Mouse (Mus musculus): ENCODE data around the gene Terb2. TPM values are rescaled to one million over a fixed set of nuclear protein-coding genes. Genes with fewer than 3 reads are reported as not detected.
A peak's percentile ranks its signal among the peaks of the same experiment; 100 is the strongest.

Gene Terb2
- polyA plus RNA-seq, 1 experiment from 2014 or later: not detected

DNA sequence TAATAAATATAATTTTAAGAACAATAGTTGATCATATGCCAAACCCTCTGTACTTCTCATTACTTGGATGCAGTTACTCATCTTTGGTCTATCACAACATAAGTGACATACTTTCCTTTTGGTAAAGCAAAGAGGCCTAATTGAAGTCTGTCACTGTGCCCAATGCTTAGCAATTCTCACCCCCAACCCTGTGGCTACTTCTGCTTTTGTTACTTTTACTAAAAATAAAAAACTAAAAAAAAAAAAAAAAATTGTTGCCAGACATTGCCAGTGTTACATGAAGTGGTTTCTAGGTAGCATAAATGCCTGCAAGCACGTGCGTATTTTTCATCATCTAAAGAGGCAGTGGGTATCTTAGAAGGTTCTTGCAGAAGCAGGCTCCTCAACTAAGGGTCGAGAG lies 33.2 kb upstream of the Terb2 start:
- DNase-seq (ENCODE audit: low spot score): no peak
- no peaks in the 10 kb centered on the region for H3K9me3 ChIP-seq (replicated peaks)
- peaks cover 4% of the 10 kb centered on the region; the same call in 1 of the 2 replicates for H3K4me1 ChIP-seq
- 91% methylated on average over 3 of the region's 3 CpGs for WGBS
- H3K27me3 ChIP-seq (ENCODE audit: low read depth, poor library complexity, severe bottlenecking): no peaks in the 10 kb centered on the region
- H3K4me3 ChIP-seq: no peak overlapping the region
- peaks cover 25% of the 10 kb centered on the region for H3K36me3 ChIP-seq
- H3K27ac ChIP-seq: no peak overlapping the region

DNA sequence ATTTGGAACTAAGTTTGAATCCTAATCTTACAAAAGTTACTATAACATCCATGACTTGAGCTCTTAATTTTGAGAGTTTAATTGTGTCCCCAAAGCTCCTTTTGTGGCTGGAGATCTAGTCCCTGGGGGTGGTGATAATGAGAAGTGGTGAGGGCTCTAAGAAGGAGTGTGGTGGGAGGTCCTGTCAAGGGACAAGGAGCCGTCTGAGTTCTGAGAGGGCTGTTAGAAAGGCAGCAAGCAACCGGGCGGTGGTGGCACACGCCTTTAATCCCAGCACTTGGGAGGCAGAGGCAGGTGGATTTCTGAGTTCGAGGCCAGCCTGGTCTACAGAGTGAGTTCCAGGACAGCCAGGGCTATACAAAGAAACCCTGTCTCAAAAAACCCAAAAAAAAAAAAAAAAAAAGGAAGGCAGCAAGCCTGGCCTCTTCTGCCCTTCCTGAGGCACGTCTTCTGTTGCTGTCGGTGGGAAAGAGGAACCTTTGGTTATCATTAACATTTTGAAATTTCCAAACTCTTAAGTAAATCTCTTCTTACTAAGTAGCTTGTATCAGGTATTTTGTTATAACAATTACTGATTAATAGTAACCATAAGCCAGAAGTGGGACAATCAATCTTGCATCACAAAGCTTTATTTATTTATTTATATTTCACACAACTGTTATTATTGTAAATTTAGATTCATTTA lies 32.2 kb upstream of the Terb2 start:
- no peaks in the 10 kb centered on the region for H3K27me3 ChIP-seq (ENCODE audit: low read depth, poor library complexity, severe bottlenecking)
- H3K36me3 ChIP-seq: peaks cover 25% of the 10 kb centered on the region
- WGBS: 85% methylated on average over 7 of the region's 7 CpGs
- H3K4me3 ChIP-seq: no peak overlapping the region
- H3K4me1 ChIP-seq: no peaks in the 10 kb centered on the region
- DNase-seq (ENCODE audit: low spot score): no peak
- no peak overlapping the region for H3K27ac ChIP-seq
- no peaks in the 10 kb centered on the region for H3K9me3 ChIP-seq (replicated peaks)

- H3K9me3 ChIP-seq (replicated peaks): no peaks in the 10 kb centered on the region
- WGBS: 90% methylated on average over 2 of the region's 2 CpGs
- H3K27me3 ChIP-seq (ENCODE audit: low read depth, poor library complexity, severe bottlenecking): no peaks in the 10 kb centered on the region
- H3K4me1 ChIP-seq: no peaks in the 10 kb centered on the region
- H3K36me3 ChIP-seq: peaks cover 25% of the 10 kb centered on the region
- no peak overlapping the region for H3K27ac ChIP-seq
- no peak for DNase-seq (ENCODE audit: low spot score)
- no peak overlapping the region for H3K4me3 ChIP-seq
Measured at GRCm38 (mm10) chr2:122154479-122154878, 31.6 kb upstream of the Terb2 start.

GRCm38 (mm10) chr2:122155292-122155691 lies 30.8 kb upstream of the Terb2 start:
- DNase-seq (ENCODE audit: low spot score): no peak
- peaks cover 25% of the 10 kb centered on the region for H3K36me3 ChIP-seq
- no peaks in the 10 kb centered on the region for H3K9me3 ChIP-seq (replicated peaks)
- no peak overlapping the region for H3K4me3 ChIP-seq
- WGBS: 83% methylated on average over 2 of the region's 2 CpGs
- no peak overlapping the region for H3K27ac ChIP-seq
- no peaks in the 10 kb centered on the region for H3K4me1 ChIP-seq
- H3K27me3 ChIP-seq (ENCODE audit: low read depth, poor library complexity, severe bottlenecking): no peaks in the 10 kb centered on the region

DNA sequence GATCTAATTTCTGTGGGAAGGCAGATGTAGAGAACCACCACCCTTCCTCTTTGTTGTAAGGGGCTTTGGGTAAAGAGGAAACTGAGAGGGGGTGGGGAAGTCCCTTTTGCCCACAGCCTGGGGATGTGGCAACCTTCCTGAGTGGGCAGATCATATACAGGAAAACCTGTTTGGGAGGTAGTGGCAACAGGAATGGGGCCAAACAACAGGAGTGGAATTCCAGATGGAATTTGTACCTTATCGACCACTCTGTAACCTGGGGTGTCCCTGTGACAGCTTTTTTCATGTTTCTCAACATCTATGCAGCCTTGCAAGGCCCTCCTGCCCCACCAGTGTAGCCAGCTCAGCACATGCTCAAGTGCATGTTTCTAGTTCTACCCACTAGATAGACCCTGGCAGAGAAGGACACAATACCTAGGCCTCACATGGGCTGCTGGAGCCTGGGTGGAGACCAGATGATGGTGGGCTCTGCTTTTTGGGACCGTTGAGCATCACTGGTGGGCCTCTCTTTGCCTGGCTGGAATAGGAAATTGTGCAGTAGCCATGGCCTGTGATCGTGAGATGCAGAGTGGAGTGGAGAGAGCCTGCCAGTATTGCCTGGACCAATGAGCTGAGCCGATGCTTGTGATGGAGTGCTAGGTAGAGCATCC lies 29.9 kb upstream of the Terb2 start:
- WGBS: 93% methylated on average over 4 of the region's 4 CpGs
- H3K4me3 ChIP-seq: no peak overlapping the region
- no peak for DNase-seq (ENCODE audit: low spot score)
- H3K36me3 ChIP-seq: peaks cover 24% of the 10 kb centered on the region
- H3K27ac ChIP-seq: no peak overlapping the region
- no peaks in the 10 kb centered on the region for H3K9me3 ChIP-seq (replicated peaks)
- H3K4me1 ChIP-seq: no peaks in the 10 kb centered on the region
- no peaks in the 10 kb centered on the region for H3K27me3 ChIP-seq (ENCODE audit: low read depth, poor library complexity, severe bottlenecking)

- H3K27ac ChIP-seq: no peak overlapping the region
- no peak overlapping the region for H3K4me3 ChIP-seq
Measured at GRCm38 (mm10) chr2:122157561-122157960, 28.5 kb upstream of the Terb2 start.

DNA sequence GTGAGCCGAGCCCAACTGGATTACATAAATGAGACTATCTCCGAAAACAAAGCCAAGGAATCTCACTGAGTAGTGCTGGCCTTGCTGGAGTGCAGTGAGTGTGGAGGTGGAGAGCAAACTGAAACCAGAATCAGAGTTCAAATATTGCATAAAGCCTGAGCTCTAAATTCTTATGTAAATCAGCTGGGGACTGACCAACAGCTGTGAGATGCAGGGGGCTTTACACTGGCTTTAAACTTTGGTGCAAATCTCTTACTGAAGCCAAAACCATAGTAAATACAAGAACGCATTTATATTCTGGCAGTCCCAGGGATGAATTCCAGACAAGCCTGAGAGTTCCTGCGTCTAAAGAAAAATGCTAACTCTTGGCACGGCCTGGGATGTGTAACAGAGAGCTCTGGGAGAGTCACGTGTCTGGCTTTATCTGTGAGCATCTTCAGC lies 27.7 kb upstream of the Terb2 start:
- Histone ChIP-seq H3K27me3 (ENCODE audit: low read depth, poor library complexity, severe bottlenecking) (no peaks in the 10 kb centered on the region), H3K9me3 (replicated peaks) (no peaks in the 10 kb centered on the region), H3K36me3 (peaks cover 14% of the 10 kb centered on the region), H3K4me1 (no peaks in the 10 kb centered on the region), H3K27ac (no peak overlapping the region), H3K4me3 (no peak overlapping the region)
- no peak for DNase-seq (ENCODE audit: low spot score)
- 72% methylated on average over 6 of the region's 6 CpGs for WGBS

More at GRCm38 (mm10) chr2:122157561-122157960, 28.5 kb upstream of the Terb2 start:
- no peaks in the 10 kb centered on the region for H3K4me1 ChIP-seq
- no peaks in the 10 kb centered on the region for H3K27me3 ChIP-seq (ENCODE audit: low read depth, poor library complexity, severe bottlenecking)
- H3K9me3 ChIP-seq (replicated peaks): no peaks in the 10 kb centered on the region
- H3K36me3 ChIP-seq: peaks cover 14% of the 10 kb centered on the region
- DNase-seq (ENCODE audit: low spot score): no peak

DNA sequence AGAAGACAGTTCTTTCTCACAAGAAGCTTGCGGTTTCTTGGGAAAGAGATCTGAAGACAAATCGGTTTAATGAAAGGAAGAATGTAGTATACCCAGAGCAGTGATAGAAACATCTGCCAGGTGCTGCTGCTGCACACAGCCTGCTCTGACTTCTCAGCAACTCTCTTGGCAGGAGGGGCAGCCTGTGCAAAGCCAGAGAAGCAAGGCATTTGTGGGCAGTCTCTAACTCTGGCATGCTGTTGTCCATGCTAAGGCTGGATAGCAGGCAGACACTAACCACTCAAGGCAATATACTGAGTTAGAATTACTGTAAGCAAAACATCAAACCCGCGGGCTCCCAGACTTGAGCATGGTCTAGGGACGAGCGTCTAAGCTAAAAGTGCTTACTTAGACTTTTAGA lies 26.4 kb upstream of the Terb2 start:
- 90% methylated on average over 6 of the region's 6 CpGs for WGBS
- Histone ChIP-seq H3K9me3 (replicated peaks) (no peaks in the 10 kb centered on the region), H3K27ac (no peak overlapping the region), H3K4me1 (peaks cover 6% of the 10 kb centered on the region), H3K36me3 (peaks cover 9% of the 10 kb centered on the region), H3K27me3 (ENCODE audit: low read depth, poor library complexity, severe bottlenecking) (no peaks in the 10 kb centered on the region), H3K4me3 (no peak overlapping the region)
- no peak for DNase-seq (ENCODE audit: low spot score)

DNA sequence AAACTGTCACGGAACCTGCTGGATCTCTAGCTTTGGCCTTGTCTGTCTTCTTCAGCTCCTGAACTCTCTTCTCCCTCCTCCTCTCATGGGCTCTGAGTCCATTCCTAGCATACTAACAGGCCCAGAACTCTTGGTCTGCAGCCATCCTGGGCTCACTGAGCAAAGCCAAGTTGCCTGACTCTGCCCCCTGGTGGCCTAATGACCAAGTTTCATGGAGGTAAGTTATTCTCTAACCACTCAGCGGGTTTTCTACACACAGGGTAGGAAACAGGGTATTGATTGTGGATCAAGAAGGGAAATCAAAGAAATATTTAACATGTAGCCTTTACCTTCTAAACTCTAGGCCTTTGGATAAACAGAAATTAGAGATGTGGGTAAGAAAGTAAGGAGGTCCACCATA lies 25.4 kb upstream of the Terb2 start, which contains the start of gene Trim69:
TSS of gene Trim69 (plus strand) at position 21 of the 400 bp plus-strand sequence.
- peaks cover 6% of the 10 kb centered on the region for H3K4me1 ChIP-seq
- H3K27me3 ChIP-seq (ENCODE audit: low read depth, poor library complexity, severe bottlenecking): no peaks in the 10 kb centered on the region
- H3K27ac ChIP-seq: no peak within 1 kb of the TSS
- WGBS: 52% methylated on average over 2 of the region's 2 CpGs
- no peaks in the 10 kb centered on the region for H3K36me3 ChIP-seq
- no peak within 1 kb of the TSS for H3K4me3 ChIP-seq
- DNase-seq (ENCODE audit: low spot score): peak; percentile 84
- no peaks in the 10 kb centered on the region for H3K9me3 ChIP-seq (replicated peaks)

DNA sequence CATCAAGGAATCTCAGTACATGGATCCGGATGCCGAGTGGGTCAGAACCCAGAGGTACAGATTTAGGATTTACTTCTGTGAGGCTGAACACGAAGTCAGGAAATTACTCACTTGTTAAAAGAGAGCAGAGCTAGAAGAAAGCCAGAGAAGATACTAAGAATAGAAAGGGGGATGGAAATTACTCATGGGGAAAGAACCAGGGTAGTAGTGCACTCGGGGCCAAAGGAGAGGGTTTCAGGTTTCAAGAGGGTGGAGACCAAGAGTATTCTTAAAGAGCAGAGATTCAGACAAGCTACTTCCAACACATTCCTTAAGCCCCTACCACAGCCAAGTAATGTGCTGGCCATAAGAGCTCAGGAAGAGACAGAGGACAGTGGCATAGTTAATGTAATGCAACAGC lies 24.5 kb upstream of the Terb2 start:
- no peak for DNase-seq (ENCODE audit: low spot score)
- 53% methylated on average over 4 of the region's 4 CpGs for WGBS

DNA sequence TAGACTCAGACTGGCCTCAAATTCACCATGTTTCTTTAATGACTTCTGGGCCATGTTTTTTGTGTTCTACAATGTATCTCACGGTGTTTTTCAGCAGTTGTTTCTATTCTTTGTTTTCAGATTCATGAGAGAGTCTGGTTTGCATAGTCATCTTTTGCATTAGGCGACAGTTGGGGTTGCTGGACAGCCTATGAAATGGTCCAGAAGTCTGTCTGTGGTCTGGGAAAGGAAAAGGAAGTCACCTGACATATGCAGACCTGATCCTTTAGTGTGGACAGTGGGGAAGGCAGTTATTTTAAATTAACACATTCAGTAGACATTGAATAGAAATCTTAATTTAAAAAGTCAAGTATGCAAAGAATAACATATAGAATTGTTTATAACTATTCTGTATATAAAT lies 23.5 kb upstream of the Terb2 start:
- Histone ChIP-seq H3K9me3 (replicated peaks) (no peaks in the 10 kb centered on the region), H3K4me1 (peaks cover 6% of the 10 kb centered on the region), H3K27ac (no peak overlapping the region), H3K27me3 (ENCODE audit: low read depth, poor library complexity, severe bottlenecking) (no peaks in the 10 kb centered on the region), H3K36me3 (no peaks in the 10 kb centered on the region), H3K4me3 (no peak overlapping the region)
- WGBS: 94% methylated on average over 2 of the region's 2 CpGs
- DNase-seq (ENCODE audit: low spot score): no peak

More for the DNA sequence above, 24.5 kb upstream of the Terb2 start:
- Histone ChIP-seq H3K4me3 (no peak overlapping the region), H3K4me1 (peaks cover 6% of the 10 kb centered on the region), H3K9me3 (replicated peaks) (no peaks in the 10 kb centered on the region), H3K27me3 (ENCODE audit: low read depth, poor library complexity, severe bottlenecking) (no peaks in the 10 kb centered on the region), H3K36me3 (no peaks in the 10 kb centered on the region), H3K27ac (no peak overlapping the region)

DNA sequence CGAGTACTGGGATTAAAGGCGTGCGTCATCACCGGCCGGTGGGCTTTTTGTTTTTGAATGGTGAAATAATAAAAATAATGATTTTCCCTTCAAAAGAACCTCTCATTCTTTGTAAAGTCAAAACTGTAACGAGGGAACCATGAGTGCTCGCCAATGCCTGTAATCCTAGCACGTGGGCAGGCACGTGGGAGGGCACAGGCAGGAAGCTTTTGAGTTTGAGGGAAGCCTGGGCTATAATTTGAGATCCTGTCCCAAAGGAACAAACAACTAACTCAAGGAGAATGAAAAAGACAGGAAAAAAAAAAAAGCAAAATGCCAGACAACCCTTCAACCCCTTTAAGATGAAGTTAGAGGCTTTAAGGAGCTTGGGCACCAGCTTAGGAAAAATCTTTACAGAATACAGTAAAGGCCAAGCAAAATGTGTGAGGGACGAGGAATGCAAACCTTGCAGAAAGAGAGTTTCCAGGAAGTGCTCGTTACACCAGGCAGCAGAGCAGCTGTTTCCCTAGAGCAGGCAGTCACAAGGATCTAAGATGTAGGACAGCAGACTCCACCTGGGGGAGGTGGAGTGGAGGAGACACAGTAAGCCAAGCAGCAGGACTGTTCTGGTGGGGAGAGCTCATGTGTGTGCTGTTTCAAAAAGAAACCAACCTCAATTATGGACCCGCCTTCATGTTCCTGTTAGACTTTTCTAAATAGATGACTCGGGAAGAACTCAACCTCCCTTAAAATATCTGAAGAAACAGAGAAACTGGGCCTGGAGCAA lies 22.5 kb upstream of the Terb2 start:
- WGBS: 77% methylated on average over 13 of the region's 13 CpGs
- no peaks in the 10 kb centered on the region for H3K27me3 ChIP-seq (ENCODE audit: low read depth, poor library complexity, severe bottlenecking)
- no peak overlapping the region for H3K27ac ChIP-seq
- H3K4me3 ChIP-seq: no peak overlapping the region
- H3K4me1 ChIP-seq: peaks cover 6% of the 10 kb centered on the region
- no peaks in the 10 kb centered on the region for H3K9me3 ChIP-seq (replicated peaks)
- H3K36me3 ChIP-seq: no peaks in the 10 kb centered on the region
- DNase-seq (ENCODE audit: low spot score): no peak

DNA sequence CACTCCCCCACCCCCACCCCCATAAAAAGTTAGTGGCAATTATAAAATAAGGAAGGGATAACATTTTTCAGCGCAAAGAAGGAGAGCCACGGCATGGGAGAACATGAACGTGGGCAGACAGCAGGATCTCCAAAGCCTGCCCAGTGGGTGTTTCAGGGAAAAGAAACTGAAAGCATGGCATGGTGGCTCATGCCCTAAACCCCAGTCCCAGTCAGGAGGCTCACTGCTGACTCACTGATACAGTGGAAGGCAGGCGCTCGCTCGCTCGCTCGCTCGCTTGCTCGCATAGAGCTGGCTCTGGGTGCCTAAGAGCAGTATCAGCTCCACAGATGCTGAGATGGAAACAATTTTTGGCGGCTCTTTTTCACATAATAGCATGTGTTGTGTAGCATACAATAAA lies 21.8 kb upstream of the Terb2 start:
- WGBS: 87% methylated on average over 11 of the region's 11 CpGs
- H3K4me1 ChIP-seq: peaks cover 6% of the 10 kb centered on the region
- H3K27ac ChIP-seq: no peak overlapping the region
- H3K36me3 ChIP-seq: no peaks in the 10 kb centered on the region
- DNase-seq (ENCODE audit: low spot score): no peak
- H3K9me3 ChIP-seq (replicated peaks): no peaks in the 10 kb centered on the region
- H3K4me3 ChIP-seq: no peak overlapping the region
- H3K27me3 ChIP-seq (ENCODE audit: low read depth, poor library complexity, severe bottlenecking): no peaks in the 10 kb centered on the region

Data from limb, embryonic 10.5 days (tissue).